11 mouse cellular contexts compared by ENCODE assay signal in the genomic region with DNA sequence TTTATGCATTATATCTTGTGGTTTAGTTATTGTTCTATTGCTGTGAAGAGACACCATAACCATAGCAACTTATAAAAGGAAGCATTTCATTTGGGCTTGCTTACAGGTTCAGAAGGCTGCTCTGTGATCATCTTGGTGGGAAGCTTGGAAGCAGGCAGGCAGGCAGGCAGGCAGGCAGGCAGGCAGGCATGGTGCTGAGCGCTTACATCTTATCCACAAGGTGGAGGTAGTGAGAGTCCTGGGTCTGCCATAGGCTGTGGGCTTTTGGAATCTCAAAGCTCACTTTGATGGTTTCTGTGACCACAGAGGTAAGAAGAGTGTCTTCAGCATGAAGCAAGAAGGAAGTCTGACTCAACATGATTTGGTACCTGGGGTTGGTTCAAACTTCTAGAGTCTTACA. TPM values are rescaled to one million over a fixed set of nuclear protein-coding genes. Genes with fewer than 3 reads are reported as not detected.
A peak's percentile ranks its signal among the peaks of the same experiment; 100 is the strongest.
DNase-seq lines count a peak whose midpoint lies in the region; ATAC-seq and TF ChIP-seq lines count a peak whose summit lies in the region.
"Not testable (repeated sequence)": the region's sequence is repeated elsewhere in the genome, so short reads cannot be mapped to it uniquely, and the experiment has no call there.
"Had no signal": no experiment of that assay in that cellular context is flagged by ENCODE, and none has a peak within 500 bp of the region (broad histone marks: within the 10 kb centered on the region; RNA-seq: fewer than 3 reads in every experiment).

No protein-coding gene starts in this region.

- intact Hi-C loops in heart, adult 2 months (cut with DNase I); left cerebral cortex, adult 2 months (cut with DNase I): not testable (repeated sequence)

- H3K4me3 ChIP-seq in heart, adult 2 months; intestine, postnatal 0 days (ENCODE audit: low read depth, low read length); left cerebral cortex, adult 2 months: not testable (repeated sequence)

- H3K36me3 ChIP-seq in heart, adult 2 months (ENCODE audit: control insufficient read depth, insufficient read depth, low read length); intestine, postnatal 0 days (ENCODE audit: control insufficient read depth, insufficient read depth): not testable (repeated sequence)

- peak; percentile 34 for DNase-seq in ZHBTc4 (ENCODE audit: low read depth, low spot score)
- DNase-seq in cerebellum, postnatal 25 days: peak; percentile 47 to 62
- DNase-seq in heart, adult 2 months: peak in 1 of 2 experiments; percentile 23
- peak in 1 of 2 experiments; percentile 43 for DNase-seq in left cerebral cortex, adult 2 months (ENCODE audit: extremely low spot score in 1 of 2, low spot score in 2 of 2)
- DNase-seq in lung, postnatal 4 days: peak; percentile 48 to 70
- DNase-seq in right cerebral cortex, postnatal 10 days (ENCODE audit: low spot score in 2 of 2): peak; percentile 58 to 61

- TF ChIP-seq POLR2A in heart, adult 2 months (IDR thresholded peaks at IDR 0.05; ENCODE audit: insufficient read depth, low read depth, low read length): not testable (repeated sequence)

- H3K4me2 ChIP-seq in intestine, postnatal 0 days (replicated peaks; ENCODE audit: low read depth): not testable (repeated sequence)

- H3K79me2 ChIP-seq in heart, adult 2 months (replicated peaks; ENCODE audit: control insufficient read depth, insufficient read depth, low read length): not testable (repeated sequence)

- TF ChIP-seq CTCF in heart, adult 2 months (IDR thresholded peaks at IDR 0.05): peak; percentile 34
- TF ChIP-seq CTCF in intestine, postnatal 0 days (IDR thresholded peaks at IDR 0.05; ENCODE audit: low read depth): peak; percentile 45
- peak; percentile 27 for TF ChIP-seq CTCF in left cerebral cortex, adult 2 months (IDR thresholded peaks at IDR 0.05)

- not testable (repeated sequence) for H3K4me1 ChIP-seq in heart, adult 2 months (ENCODE audit: control insufficient read depth, insufficient read depth, low read length); intestine, postnatal 0 days (replicated peaks; ENCODE audit: control insufficient read depth, insufficient read depth, low read length)

- H3K27me3 ChIP-seq in heart, adult 2 months (ENCODE audit: control insufficient read depth, insufficient read depth, low read length); intestine, postnatal 0 days (replicated peaks; ENCODE audit: control insufficient read depth, insufficient read depth, low read length): not testable (repeated sequence)

- ATAC-seq in intestine, postnatal 0 days: not testable (repeated sequence)

- 50% methylated on average over 1 of the region's 1 CpGs for WGBS in heart, adult 2 months
- WGBS in intestine, postnatal 0 days: 52% methylated on average over 1 of the region's 1 CpGs

- not testable (repeated sequence) for H3K9ac ChIP-seq in heart, adult 2 months (ENCODE audit: low read depth, low read length); intestine, postnatal 0 days (ENCODE audit: low read depth, low read length)

- H3K27ac ChIP-seq in heart, adult 2 months; intestine, postnatal 0 days (ENCODE audit: low read depth, low read length); left cerebral cortex, adult 2 months: not testable (repeated sequence)

- not testable (repeated sequence) for TF ChIP-seq EP300 in heart, adult 2 months (IDR thresholded peaks at IDR 0.05; ENCODE audit: insufficient read depth, low read depth, low read length)

- not testable (repeated sequence) for H3K9me3 ChIP-seq in intestine, postnatal 0 days (ENCODE audit: control insufficient read depth)

RNA-seq across cellular contexts. Expression of a gene that starts 2.0 kb away (rescaled TPM):
- 10 to 100 TPM; 15.1 to 22.2 TPM for total RNA-seq in heart, adult 2 months (2021)
- polyA plus RNA-seq in heart, adult 2 months (2012; rRNA removed): 6.3 and 8.7 TPM in 2 replicates
- polyA plus RNA-seq in intestine, postnatal 0 days (2015; fragmentation: Nextera tagmentation; extraction: Ambion mirVana): 29.1 and 32.2 TPM in 2 replicates
- 10 to 100 TPM; 27.3 to 38.3 TPM for total RNA-seq in left cerebral cortex, adult 2 months (2021)

RNA-seq across cellular contexts. Expression of a gene that starts 13.2 kb away (rescaled TPM):
- under 1 TPM in 1 of 2 experiments, not detected in 1; 0.68 TPM for total RNA-seq in heart, adult 2 months (2021)
- not detected in 2 replicates for polyA plus RNA-seq in heart, adult 2 months (2012; rRNA removed)
- 0.69 and 2.1 TPM in 2 replicates for polyA plus RNA-seq in intestine, postnatal 0 days (2015; fragmentation: Nextera tagmentation; extraction: Ambion mirVana)
- total RNA-seq in left cerebral cortex, adult 2 months (2021): not detected
- polyA plus RNA-seq: brain, embryonic 14.5 days; forebrain, embryonic 13.5 days; lung, embryonic 15.5 days; testis, adult 2 months had no signal

RNA-seq across cellular contexts. Expression of a gene that starts 13.4 kb away (rescaled TPM):
- total RNA-seq in heart, adult 2 months (2021): under 1 TPM; 0.41 to 0.68 TPM
- polyA plus RNA-seq in heart, adult 2 months (2012; rRNA removed): 0.82 and 1.8 TPM in 2 replicates
- polyA plus RNA-seq in intestine, postnatal 0 days (2015; fragmentation: Nextera tagmentation; extraction: Ambion mirVana): 8.0 and 8.2 TPM in 2 replicates
- 1 to 10 TPM in 1 of 2 experiments, under 1 TPM in 1; 0.79 to 1.1 TPM for total RNA-seq in left cerebral cortex, adult 2 months (2021)
- polyA plus RNA-seq: forebrain, embryonic 13.5 days; testis, adult 2 months had no signal
